Mouse (Mus musculus) forebrain, embryonic 14.5 days (tissue): ENCODE measurements around the gene Olfr48. TPM values are rescaled to one million over a fixed set of nuclear protein-coding genes. Genes with fewer than 3 reads are reported as not detected.

Experiments
- polyA plus RNA-seq: library from polyadenylated mRNA; unstranded; fragments of >200 nt; fragmentation: Nextera tagmentation; extraction: Ambion mirVana; gene quantifications from 2 replicates; pipeline ENCODE4 v1.2.1, GENCODE M21; 2014

Olfr48 gene
- polyA plus RNA-seq, 1 experiment from 2014 or later: not detected

Other genes with a start within 250 kb of the Olfr48 start
- not detected in 2 replicates for gene Olfr1247, start 234.1 kb downstream of the Olfr48 start, polyA plus RNA-seq
- not detected in 2 replicates for gene Olfr1248, start 230.0 kb downstream of the Olfr48 start, polyA plus RNA-seq
- gene Olfr1249, start 213.2 kb downstream of the Olfr48 start, polyA plus RNA-seq: not detected in 2 replicates
- gene Olfr1250, start 186.7 kb downstream of the Olfr48 start, polyA plus RNA-seq: not detected in 2 replicates
- gene Olfr1251, start 176.3 kb downstream of the Olfr48 start, polyA plus RNA-seq: not detected in 2 replicates
- gene Olfr1252, start 123.2 kb downstream of the Olfr48 start, polyA plus RNA-seq: not detected in 2 replicates
- gene Olfr1253, start 91.1 kb downstream of the Olfr48 start, polyA plus RNA-seq: not detected in 2 replicates
- gene Olfr1254, start 54.6 kb downstream of the Olfr48 start, polyA plus RNA-seq: not detected in 2 replicates
- not detected in 2 replicates for gene Olfr1255, start 36.2 kb downstream of the Olfr48 start, polyA plus RNA-seq
- not detected in 2 replicates for gene Olfr1256, start 6.7 kb downstream of the Olfr48 start, polyA plus RNA-seq
- not detected in 2 replicates for gene Olfr1257, start 30.2 kb upstream of the Olfr48 start, polyA plus RNA-seq
- not detected in 2 replicates for gene Olfr1258, start 79.1 kb upstream of the Olfr48 start, polyA plus RNA-seq
- gene Olfr1259, start 100.5 kb upstream of the Olfr48 start, polyA plus RNA-seq: not detected in 2 replicates
- not detected in 2 replicates for gene Olfr1260, start 126.1 kb upstream of the Olfr48 start, polyA plus RNA-seq
- not detected in 2 replicates for gene Olfr1261, start 143.0 kb upstream of the Olfr48 start, polyA plus RNA-seq
- not detected in 2 replicates for gene Olfr1262, start 151.9 kb upstream of the Olfr48 start, polyA plus RNA-seq
- gene Olfr1263, start 163.9 kb upstream of the Olfr48 start, polyA plus RNA-seq: not detected in 2 replicates
- gene Olfr1264, start 177.4 kb upstream of the Olfr48 start, polyA plus RNA-seq: not detected in 2 replicates
- gene Olfr1265, start 187.1 kb upstream of the Olfr48 start, polyA plus RNA-seq: not detected in 2 replicates
- not detected in 2 replicates for gene Olfr140, start 215.4 kb upstream of the Olfr48 start, polyA plus RNA-seq